Mouse (Mus musculus) erythroblast, embryonic 14.5 days (primary cell): ENCODE data around the gene Tbxa2r.

Experiments
- GATA1 ChIP-seq: IDR thresholded peaks from 2 replicates; pipeline ENCODE4 v1.6.1; 2012; ENCODE audit warnings: low read length, inconsistent platforms, mixed read lengths
- TAL1 ChIP-seq: IDR thresholded peaks from 3 replicates; pipeline ENCODE4 v1.6.1; 2012; ENCODE audit warnings: low read length, inconsistent platforms, mixed read lengths

DNA sequence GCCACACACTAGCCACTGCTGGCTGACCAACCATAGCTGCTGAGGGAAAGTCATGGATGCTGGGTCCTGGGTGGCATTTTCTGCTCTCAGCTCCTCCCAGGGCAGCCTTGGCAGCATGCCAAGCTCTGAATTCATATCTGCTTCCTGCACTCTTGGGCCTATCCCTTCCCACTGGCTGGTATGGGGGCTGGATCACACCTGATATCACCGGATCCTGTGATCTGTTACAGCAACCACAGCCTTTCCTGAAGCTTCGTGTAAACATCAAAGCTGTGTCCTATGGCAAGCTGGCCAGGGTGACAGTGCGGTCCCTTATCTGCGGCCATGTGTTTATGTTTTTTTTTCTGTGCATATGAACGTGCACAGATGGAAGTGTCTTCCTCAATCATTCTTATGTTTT is 53.5 kb downstream of the Tbxa2r start:
- TF ChIP-seq TAL1 (peak; percentile 98), GATA1 (peak; percentile 98)
